In genomic region chr8:34688396-34689048, GRCm38 (mm10) we compare ENCODE assay signal across 8 mouse cellular contexts.
DNase-seq lines count a peak whose midpoint lies in the region; ATAC-seq lines count a peak whose summit lies in the region.

No protein-coding gene starts in this region.

- ATAC-seq in heart, embryonic 16.5 days (replicated peaks; ENCODE audit: extremely low read depth, insufficient read depth, low FRiP score): no peak
- ATAC-seq in forebrain, embryonic 12.5 days (ENCODE audit: low FRiP score): peak; percentile 53; the same call in 1 of the 2 replicates
- ATAC-seq in liver, embryonic 15.5 days (ENCODE audit: insufficient read depth): no peak

- DNase-seq in heart, postnatal 4 days: no peak
- DNase-seq in Muller cell, postnatal 12 days (ENCODE audit: inconsistent ontology term): peak; percentile 20
- no peak for DNase-seq in spleen, postnatal 36 days (ENCODE audit: low spot score in 2 of 2)
- DNase-seq in testis, postnatal 10 days (ENCODE audit: low spot score): no peak
- no peak for DNase-seq in cerebellum, adult 9-11 months

- H3K9ac ChIP-seq in heart, embryonic 16.5 days (ENCODE audit: low read length): no peak overlapping the region
- H3K9ac ChIP-seq in forebrain, embryonic 12.5 days: no peak overlapping the region
- no peak overlapping the region for H3K9ac ChIP-seq in liver, embryonic 15.5 days

- H3K4me3 ChIP-seq in heart, embryonic 16.5 days (ENCODE audit: low read length): peak overlapping the region; percentile 39; the same call in 1 of the 2 replicates
- H3K4me3 ChIP-seq in forebrain, embryonic 12.5 days (replicated peaks): peak overlapping the region; percentile 20
- H3K4me3 ChIP-seq in liver, embryonic 15.5 days (replicated peaks): no peak overlapping the region; the same call in 1 of the 2 replicates

- H3K27ac ChIP-seq in heart, embryonic 16.5 days (ENCODE audit: low read length): no peak overlapping the region
- peak overlapping the region; percentile 5; the same call in 1 of the 2 replicates for H3K27ac ChIP-seq in forebrain, embryonic 12.5 days
- no peak overlapping the region for H3K27ac ChIP-seq in liver, embryonic 15.5 days (replicated peaks)

- no peaks in the 10 kb centered on the region for H3K36me3 ChIP-seq in heart, embryonic 16.5 days (ENCODE audit: control insufficient read depth, insufficient read depth)
- H3K36me3 ChIP-seq in forebrain, embryonic 12.5 days (replicated peaks): no peaks in the 10 kb centered on the region
- no peaks in the 10 kb centered on the region for H3K36me3 ChIP-seq in liver, embryonic 15.5 days (replicated peaks)

- H3K4me2 ChIP-seq in heart, embryonic 16.5 days (ENCODE audit: low read depth, low read length): peak overlapping the region; percentile 69
- peak overlapping the region; percentile 47 for H3K4me2 ChIP-seq in forebrain, embryonic 12.5 days
- H3K4me2 ChIP-seq in liver, embryonic 15.5 days: peak overlapping the region; percentile 53; the same call in 1 of the 2 replicates

- H3K27me3 ChIP-seq in heart, embryonic 16.5 days (ENCODE audit: control insufficient read depth, insufficient read depth, low read length): peaks cover 2% of the 10 kb centered on the region
- peaks cover 16% of the 10 kb centered on the region for H3K27me3 ChIP-seq in forebrain, embryonic 12.5 days
- H3K27me3 ChIP-seq in liver, embryonic 15.5 days: peaks cover 13% of the 10 kb centered on the region

- peaks cover 4% of the 10 kb centered on the region for H3K4me1 ChIP-seq in heart, embryonic 16.5 days (ENCODE audit: control insufficient read depth, insufficient read depth, low read length)
- peaks cover 22% of the 10 kb centered on the region for H3K4me1 ChIP-seq in forebrain, embryonic 12.5 days
- 0 out of 2 replicates have a peak, but pooled peaks cover 2% of the 10 kb centered on the region for H3K4me1 ChIP-seq in liver, embryonic 15.5 days (replicated peaks)

- no peaks in the 10 kb centered on the region for H3K9me3 ChIP-seq in heart, embryonic 16.5 days (replicated peaks; ENCODE audit: control insufficient read depth, low read length)
- H3K9me3 ChIP-seq in forebrain, embryonic 12.5 days: no peaks in the 10 kb centered on the region
- H3K9me3 ChIP-seq in liver, embryonic 15.5 days (replicated peaks): no peaks in the 10 kb centered on the region

- 77% methylated on average over 20 of the region's 20 CpGs for WGBS in heart, embryonic 16.5 days
- WGBS in forebrain, embryonic 12.5 days: 58% methylated on average over 20 of the region's 20 CpGs
- 62% methylated on average over 20 of the region's 20 CpGs for WGBS in liver, embryonic 15.5 days (ENCODE audit: insufficient replicate concordance)
